Mouse (Mus musculus) myocyte (in vitro differentiated cells): ENCODE measurements around the gene Pygm.
A peak's percentile ranks its signal among the peaks of the same experiment; 100 is the strongest.

Source experiments
- CEBPB ChIP-seq: IDR thresholded peaks from 2 replicates; pipeline ENCODE4 v1.6.1; 2011; ENCODE audit warnings: mild to moderate bottlenecking, moderate library complexity; ENCODE audit not compliant: poor library complexity, insufficient read depth, severe bottlenecking
- E2F4 ChIP-seq: IDR thresholded peaks from one replicate; pipeline ENCODE4 v1.6.1; 2011; ENCODE audit warnings: mild to moderate bottlenecking, control low read depth, moderate library complexity; ENCODE audit not compliant: insufficient read depth
- MAX ChIP-seq: IDR thresholded peaks from one replicate; pipeline ENCODE4 v1.6.1; 2011; ENCODE audit warnings: low read depth, mild to moderate bottlenecking, control low read depth
- MYOG ChIP-seq, 3 experiments: IDR thresholded peaks; one replicate each; pipeline ENCODE4 v1.6.1; 2011; ENCODE audit warnings: control low read depth in 2 of 3, low read depth in 2 of 3, mild to moderate bottlenecking in 2 of 3; ENCODE audit not compliant: insufficient read length in 2 of 3, control insufficient read depth in 1 of 3, insufficient read depth in 1 of 3
- POLR2A ChIP-seq: IDR thresholded peaks from one replicate; pipeline ENCODE4 v1.6.1; 2011; ENCODE audit warnings: low read depth, mild to moderate bottlenecking, control low read depth, moderate library complexity; ENCODE audit not compliant: insufficient read length
- POLR2AphosphoS2 ChIP-seq: IDR thresholded peaks from one replicate; pipeline ENCODE4 v1.6.1; 2011; ENCODE audit warnings: low read depth, control low read depth; ENCODE audit not compliant: insufficient read length
- TCF3 ChIP-seq: IDR thresholded peaks from one replicate; pipeline ENCODE4 v1.6.1; 2011; ENCODE audit warnings: low read depth, control low read depth; ENCODE audit not compliant: insufficient read length
- USF1 ChIP-seq: IDR thresholded peaks from one replicate; pipeline ENCODE4 v1.6.1; 2011; ENCODE audit warnings: low read depth, mild to moderate bottlenecking, control low read depth, moderate library complexity

DNA sequence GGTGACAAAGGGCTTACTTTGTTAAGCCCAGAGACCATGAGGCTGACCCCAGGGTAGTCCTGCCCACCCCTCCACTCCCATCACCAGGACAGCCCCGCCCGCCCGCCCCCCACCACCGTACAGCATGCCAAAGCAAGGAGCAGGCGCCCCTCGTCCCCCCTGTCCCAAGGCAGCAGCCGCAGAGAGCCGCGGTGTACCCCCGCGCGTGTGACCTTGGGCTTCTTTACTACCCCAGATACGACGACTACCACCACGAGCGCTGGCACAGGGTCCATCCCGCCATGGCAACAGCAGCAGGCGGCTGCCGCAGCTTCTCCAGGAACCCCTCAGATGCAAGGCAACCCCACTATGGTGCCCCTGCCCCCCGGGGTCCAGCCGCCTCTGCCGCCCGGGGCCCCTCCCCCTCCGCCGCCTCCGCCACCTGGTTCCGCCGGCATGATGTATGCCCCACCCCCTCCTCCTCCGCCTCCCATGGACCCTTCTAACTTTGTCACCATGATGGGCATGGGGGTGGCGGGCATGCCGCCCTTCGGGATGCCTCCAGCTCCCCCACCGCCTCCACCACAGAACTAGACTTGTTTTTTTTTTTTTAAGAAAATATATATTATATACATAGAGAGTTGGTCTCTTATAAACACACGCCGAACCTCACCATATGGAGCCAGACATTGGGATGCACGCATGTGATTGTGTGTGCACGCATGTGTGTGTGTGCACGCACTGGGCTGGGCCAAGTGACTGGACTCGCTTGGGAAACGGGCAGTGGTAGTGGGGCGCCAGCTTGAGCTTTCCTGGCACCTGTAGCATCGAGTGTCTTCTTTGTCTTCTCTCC is 8.6 kb upstream of the Pygm start:
- TF ChIP-seq POLR2A (peak; percentile 24), USF1 (no peak), CEBPB (no peak), E2F4 (no peak), POLR2AphosphoS2 (peak; percentile 66), MYOG (IDR thresholded peaks at IDR 0.05; ENCODE audit: control insufficient read depth in 1 of 3, insufficient read depth in 1 of 3, insufficient read length in 2 of 3, low read depth in 2 of 3) (no peak), MAX (no peak), TCF3 (no peak)
